Mouse (Mus musculus): Measurements from ENCODE around the gene Ppp2r2d. TPM values are rescaled to one million over a fixed set of nuclear protein-coding genes. Genes with fewer than 3 reads are reported as not detected.
A peak's percentile ranks its signal among the peaks of the same experiment; 100 is the strongest.

The Ppp2r2d gene
- polyA plus RNA-seq (2014; fragmentation: Nextera tagmentation; extraction: Ambion mirVana): 52.3 and 73.3 TPM in 2 replicates

- H3K27me3 ChIP-seq (replicated peaks; ENCODE audit: control insufficient read depth, insufficient read depth, low read length): no peaks in the 10 kb centered on the region
- no peaks in the 10 kb centered on the region for H3K9me3 ChIP-seq (replicated peaks; ENCODE audit: control insufficient read depth, low read length)
- DNase-seq (ENCODE audit: low spot score) (peak; percentile 97), ATAC-seq (peak; percentile 95)
- H3K9ac ChIP-seq (ENCODE audit: low read length): peak within 1 kb of the TSS; percentile 95
- peak within 1 kb of the TSS; percentile 92 for H3K27ac ChIP-seq (ENCODE audit: low read depth, low read length)
- peak within 1 kb of the TSS; percentile 90 for H3K4me2 ChIP-seq (ENCODE audit: low read length)
- peak within 1 kb of the TSS; percentile 99 for H3K4me3 ChIP-seq (ENCODE audit: low read depth, low read length)
- H3K36me3 ChIP-seq (ENCODE audit: control insufficient read depth, insufficient read depth, low read length): peaks cover 21% of the 10 kb centered on the region
- under 1% methylated on average over 50 of the region's 51 CpGs for WGBS
- peaks cover 35% of the 10 kb centered on the region for H3K4me1 ChIP-seq (ENCODE audit: control insufficient read depth, insufficient read depth, low read length)
Observed at GRCm38 (mm10) chr7:138845544-138846391, at the start of gene Ppp2r2d, which contains the start of gene Mapk1ip1. TSS of gene Ppp2r2d (plus strand) at chr7:138846079. TSS of gene Mapk1ip1 (minus strand) at chr7:138846273.

DNA sequence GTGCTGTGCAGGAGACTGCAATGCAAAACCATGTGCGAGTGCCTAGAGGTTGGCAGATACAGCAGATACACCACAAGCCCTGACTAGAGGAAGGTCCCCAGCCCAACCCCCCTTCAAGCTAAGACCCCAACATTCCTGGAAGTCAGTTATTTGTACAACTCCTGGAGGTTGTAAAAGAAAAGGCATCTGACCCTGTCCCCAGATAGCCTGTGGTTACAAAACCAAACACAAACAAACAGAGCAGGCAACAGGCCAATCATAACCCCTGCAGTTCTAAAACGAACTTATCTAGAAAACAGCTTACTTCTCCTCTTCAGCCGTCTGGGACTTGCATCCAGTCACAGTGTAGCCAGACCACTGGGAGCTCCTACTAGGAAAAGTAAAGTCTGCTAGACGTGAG is 42.5 kb upstream of the Ppp2r2d start:
- Histone ChIP-seq H3K4me1 (ENCODE audit: control insufficient read depth, insufficient read depth, low read length) (no peaks in the 10 kb centered on the region), H3K27me3 (replicated peaks; ENCODE audit: control insufficient read depth, insufficient read depth, low read length) (no peaks in the 10 kb centered on the region), H3K9ac (ENCODE audit: low read length) (no peak overlapping the region), H3K9me3 (replicated peaks; ENCODE audit: control insufficient read depth, low read length) (no peaks in the 10 kb centered on the region; the same call in 1 of the 2 replicates), H3K4me3 (ENCODE audit: low read depth, low read length) (no peak overlapping the region), H3K4me2 (ENCODE audit: low read length) (no peak overlapping the region), H3K27ac (ENCODE audit: low read depth, low read length) (no peak overlapping the region), H3K36me3 (ENCODE audit: control insufficient read depth, insufficient read depth, low read length) (no peaks in the 10 kb centered on the region)
- 47% methylated on average over 4 of the region's 4 CpGs for whole genome bisulfite sequencing
- ATAC-seq (no peak), DNase-seq (ENCODE audit: low spot score) (no peak)

GRCm38 (mm10) chr7:138807146-138807545 is 38.7 kb upstream of the Ppp2r2d start:
- Histone ChIP-seq H3K4me3 (ENCODE audit: low read depth, low read length) (no peak overlapping the region), H3K9me3 (replicated peaks; ENCODE audit: control insufficient read depth, low read length) (no peaks in the 10 kb centered on the region; the same call in 1 of the 2 replicates), H3K4me2 (ENCODE audit: low read length) (no peak overlapping the region), H3K9ac (ENCODE audit: low read length) (no peak overlapping the region), H3K27me3 (replicated peaks; ENCODE audit: control insufficient read depth, insufficient read depth, low read length) (no peaks in the 10 kb centered on the region), H3K4me1 (ENCODE audit: control insufficient read depth, insufficient read depth, low read length) (no peaks in the 10 kb centered on the region), H3K27ac (ENCODE audit: low read depth, low read length) (no peak overlapping the region), H3K36me3 (ENCODE audit: control insufficient read depth, insufficient read depth, low read length) (no peaks in the 10 kb centered on the region)
- WGBS: 89% methylated on average over 3 of the region's 3 CpGs
- ATAC-seq (no peak), DNase-seq (ENCODE audit: low spot score) (no peak)

- WGBS: 67% methylated on average over 11 of the region's 11 CpGs
- Histone ChIP-seq H3K9me3 (replicated peaks; ENCODE audit: control insufficient read depth, low read length) (no peaks in the 10 kb centered on the region), H3K36me3 (ENCODE audit: control insufficient read depth, insufficient read depth, low read length) (no peaks in the 10 kb centered on the region), H3K4me1 (ENCODE audit: control insufficient read depth, insufficient read depth, low read length) (no peaks in the 10 kb centered on the region), H3K4me2 (ENCODE audit: low read length) (no peak overlapping the region), H3K4me3 (ENCODE audit: low read depth, low read length) (no peak overlapping the region), H3K27ac (ENCODE audit: low read depth, low read length) (peak overlapping the region; percentile 17; the same call in 1 of the 2 replicates), H3K27me3 (replicated peaks; ENCODE audit: control insufficient read depth, insufficient read depth, low read length) (no peaks in the 10 kb centered on the region), H3K9ac (ENCODE audit: low read length) (no peak overlapping the region)
- ATAC-seq: no peak
- DNase-seq (ENCODE audit: low spot score): peak; percentile 27
Observed at GRCm38 (mm10) chr7:138813213-138813875, 32.5 kb upstream of the Ppp2r2d start.

DNA sequence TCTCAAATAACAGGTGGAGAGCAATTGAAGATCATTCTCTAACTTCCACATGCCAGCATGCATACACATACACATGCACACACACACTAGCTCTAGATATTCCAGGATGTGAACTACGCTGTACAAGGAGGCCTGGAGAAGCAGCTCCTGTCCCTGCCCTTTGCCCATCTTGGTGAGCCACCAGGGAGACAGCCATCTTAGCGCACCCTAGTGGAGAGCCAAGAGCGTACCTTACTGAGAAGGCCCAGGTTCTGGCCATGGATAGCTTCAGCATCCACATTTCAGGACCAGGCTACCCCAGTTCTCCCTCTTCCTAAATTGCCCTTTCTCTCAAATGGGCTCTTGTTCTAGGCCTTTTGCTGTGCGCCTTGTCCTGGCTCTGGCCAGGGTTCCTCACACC is 27.6 kb upstream of the Ppp2r2d start:
- DNase-seq (ENCODE audit: low spot score) (no peak), ATAC-seq (no peak)
- H3K36me3 ChIP-seq (ENCODE audit: control insufficient read depth, insufficient read depth, low read length): no peaks in the 10 kb centered on the region
- H3K9ac ChIP-seq (ENCODE audit: low read length): no peak overlapping the region
- no peaks in the 10 kb centered on the region for H3K27me3 ChIP-seq (replicated peaks; ENCODE audit: control insufficient read depth, insufficient read depth, low read length)
- no peak overlapping the region for H3K4me2 ChIP-seq (ENCODE audit: low read length)
- no peak overlapping the region for H3K27ac ChIP-seq (ENCODE audit: low read depth, low read length)
- no peak overlapping the region for H3K4me3 ChIP-seq (ENCODE audit: low read depth, low read length)
- H3K9me3 ChIP-seq (replicated peaks; ENCODE audit: control insufficient read depth, low read length): no peaks in the 10 kb centered on the region
- 55% methylated on average over 4 of the region's 4 CpGs for WGBS
- H3K4me1 ChIP-seq (ENCODE audit: control insufficient read depth, insufficient read depth, low read length): no peaks in the 10 kb centered on the region

- Histone ChIP-seq H3K9me3 (replicated peaks; ENCODE audit: control insufficient read depth, low read length) (no peaks in the 10 kb centered on the region), H3K4me2 (ENCODE audit: low read length) (no peak overlapping the region), H3K9ac (ENCODE audit: low read length) (no peak overlapping the region), H3K27ac (ENCODE audit: low read depth, low read length) (no peak overlapping the region), H3K27me3 (replicated peaks; ENCODE audit: control insufficient read depth, insufficient read depth, low read length) (no peaks in the 10 kb centered on the region), H3K36me3 (ENCODE audit: control insufficient read depth, insufficient read depth, low read length) (no peaks in the 10 kb centered on the region), H3K4me3 (ENCODE audit: low read depth, low read length) (no peak overlapping the region), H3K4me1 (ENCODE audit: control insufficient read depth, insufficient read depth, low read length) (no peaks in the 10 kb centered on the region)
- no peak for DNase-seq (ENCODE audit: low spot score)
- 61% methylated on average over 6 of the region's 6 CpGs for WGBS
- ATAC-seq: no peak
Observed at GRCm38 (mm10) chr7:138824423-138824822, 21.5 kb upstream of the Ppp2r2d start.

- Histone ChIP-seq H3K4me1 (ENCODE audit: control insufficient read depth, insufficient read depth, low read length) (no peaks in the 10 kb centered on the region), H3K9ac (ENCODE audit: low read length) (no peak overlapping the region), H3K4me2 (ENCODE audit: low read length) (no peak overlapping the region), H3K27me3 (replicated peaks; ENCODE audit: control insufficient read depth, insufficient read depth, low read length) (no peaks in the 10 kb centered on the region), H3K36me3 (ENCODE audit: control insufficient read depth, insufficient read depth, low read length) (no peaks in the 10 kb centered on the region), H3K4me3 (ENCODE audit: low read depth, low read length) (no peak overlapping the region), H3K9me3 (replicated peaks; ENCODE audit: control insufficient read depth, low read length) (no peaks in the 10 kb centered on the region), H3K27ac (ENCODE audit: low read depth, low read length) (no peak overlapping the region)
- DNase-seq (ENCODE audit: low spot score) (no peak), ATAC-seq (no peak)
- WGBS: 87% methylated on average over 19 of the region's 19 CpGs
Observed at GRCm38 (mm10) chr7:138824995-138825756, 20.7 kb upstream of the Ppp2r2d start.

DNA sequence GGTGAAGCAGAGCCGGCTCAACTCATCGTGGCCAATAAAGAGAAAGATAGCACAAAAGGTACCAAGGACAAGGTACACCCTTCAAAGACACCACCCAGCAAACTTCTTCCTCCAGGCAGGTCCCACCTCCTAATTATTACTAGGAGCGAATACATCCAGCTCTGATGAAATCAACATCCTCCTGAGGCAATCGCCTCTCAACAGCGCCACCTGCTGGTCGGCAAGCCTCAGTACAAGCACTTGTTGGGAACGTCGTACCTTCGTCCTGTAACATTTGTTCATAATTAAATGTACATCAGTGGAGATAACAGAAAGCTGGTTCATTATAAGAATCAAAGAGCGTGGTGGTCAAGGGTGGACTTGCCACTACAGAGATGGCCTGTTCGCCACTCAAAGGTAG is 18.1 kb upstream of the Ppp2r2d start:
- H3K36me3 ChIP-seq (ENCODE audit: control insufficient read depth, insufficient read depth, low read length): no peaks in the 10 kb centered on the region
- no peak overlapping the region for H3K4me3 ChIP-seq (ENCODE audit: low read depth, low read length)
- no peak overlapping the region for H3K4me2 ChIP-seq (ENCODE audit: low read length)
- H3K4me1 ChIP-seq (ENCODE audit: control insufficient read depth, insufficient read depth, low read length): no peaks in the 10 kb centered on the region
- H3K27me3 ChIP-seq (replicated peaks; ENCODE audit: control insufficient read depth, insufficient read depth, low read length): no peaks in the 10 kb centered on the region
- no peak overlapping the region for H3K27ac ChIP-seq (ENCODE audit: low read depth, low read length)
- peak; percentile 85 for DNase-seq (ENCODE audit: low spot score)
- no peaks in the 10 kb centered on the region for H3K9me3 ChIP-seq (replicated peaks; ENCODE audit: control insufficient read depth, low read length)
- no peak overlapping the region for H3K9ac ChIP-seq (ENCODE audit: low read length)
- ATAC-seq: peak; percentile 50
- WGBS: 14% methylated on average over 11 of the region's 11 CpGs

All from forebrain, embryonic 14.5 days (tissue).